Mouse (Mus musculus) megakaryocyte-erythroid progenitor cell, adult 5 weeks (primary cell): ENCODE data around the gene Hnf1a. TPM values are rescaled to one million over a fixed set of nuclear protein-coding genes. Genes with fewer than 3 reads are reported as not detected.

Experiments used
- polyA plus RNA-seq: library from polyadenylated mRNA; stranded (reverse); fragments of >175 nt; gene quantifications from 2 replicates; pipeline ENCODE4 v1.2.3, GENCODE M21; 2012

Gene Hnf1a
- 0.18 TPM in 1 of 2 replicates, not detected in the other for polyA plus RNA-seq

GRCm38 (mm10) chr5:114970824-114971227 lies at the start of gene Hnf1a:
Gene Hnf1a, minus strand, starts transcription at chr5:114971094.

GRCm38 (mm10) chr5:115010577-115011216 lies 39.8 kb upstream of the Hnf1a start, which contains the start of gene Sppl3:
Gene Sppl3, plus strand, starts transcription at chr5:115011137.

DNA sequence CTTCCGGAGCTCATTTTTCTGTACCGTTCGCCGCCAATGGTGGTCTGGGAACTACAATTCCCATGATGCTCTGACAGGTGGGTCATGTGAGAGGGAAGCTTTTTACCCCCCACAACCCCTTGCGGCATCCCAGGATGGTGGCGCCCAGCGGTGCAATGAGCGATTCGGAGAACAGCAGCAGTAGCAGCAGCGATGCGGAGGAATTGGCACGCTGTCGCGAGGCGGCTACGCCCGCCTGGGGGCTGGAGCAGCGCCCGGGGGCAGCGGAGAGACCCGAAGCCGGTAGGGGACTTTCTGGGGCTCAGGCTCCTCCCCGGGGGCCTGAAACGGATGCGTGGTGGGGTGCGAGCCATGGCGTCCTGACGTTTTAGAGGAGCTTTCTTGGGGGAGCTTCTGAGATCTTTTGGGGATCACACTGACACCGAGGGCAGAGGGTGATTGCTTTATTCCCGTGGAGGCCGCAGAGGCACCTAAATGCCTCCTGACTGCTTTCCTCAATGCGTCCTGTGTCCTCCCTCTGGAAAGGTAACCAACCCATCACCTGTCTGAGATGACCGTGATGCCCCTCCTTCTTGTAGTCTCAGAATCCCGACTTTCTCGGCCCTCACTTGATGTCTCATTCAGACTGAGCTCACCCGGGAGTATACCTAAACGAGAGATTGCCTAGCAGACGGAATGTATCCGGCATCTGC lies 28.7 kb downstream of the Hnf1a start, which contains the start of gene 2210016L21Rik:
Gene 2210016L21Rik (plus strand): TSS at position 85 of the 692 bp plus-strand sequence.

DNA sequence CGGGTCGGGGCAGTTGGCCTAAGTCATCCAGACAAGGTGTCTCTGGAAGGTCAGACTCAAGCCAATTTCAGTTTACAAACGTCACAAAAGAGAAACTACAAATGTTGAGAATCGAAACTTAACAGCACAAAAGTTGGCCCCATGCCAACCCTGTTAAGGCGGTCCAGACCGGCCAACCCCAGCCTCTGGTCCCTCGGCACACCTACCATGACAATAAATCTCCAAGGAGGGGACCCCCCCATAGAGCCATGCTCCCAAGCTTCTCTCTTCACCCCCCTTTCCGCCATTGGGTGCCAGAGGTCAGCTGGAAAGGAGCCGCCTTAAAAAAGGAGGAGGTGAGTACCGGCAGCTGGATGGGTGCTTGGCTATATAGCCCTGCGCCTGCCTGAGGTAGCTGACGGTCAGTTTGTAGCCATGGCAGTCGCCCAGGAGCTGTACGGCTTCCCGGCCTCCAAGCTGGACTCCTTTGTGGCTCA lies 47.9 kb downstream of the Hnf1a start, which contains the start of gene Oasl1:
Gene Oasl1 (plus strand): TSS at position 243 of the 476 bp plus-strand sequence.

Other genes with a start within 250 kb of the Hnf1a start
- 507 and 570 TPM in 2 replicates for gene Ankrd13a, start 196.4 kb downstream of the Hnf1a start, polyA plus RNA-seq
- gene Git2, start 195.6 kb downstream of the Hnf1a start, polyA plus RNA-seq: 231 and 237 TPM in 2 replicates
- 69.0 and 76.2 TPM in 2 replicates for gene 1500011B03Rik, start 147.6 kb downstream of the Hnf1a start, polyA plus RNA-seq
- gene 4930519G04Rik, start 117.4 kb downstream of the Hnf1a start, polyA plus RNA-seq: not detected in 2 replicates
- not detected in 2 replicates for gene Gm9936, start 112.4 kb downstream of the Hnf1a start, polyA plus RNA-seq
- 6.6 and 8.3 TPM in 2 replicates for gene Oasl2, start 74.2 kb downstream of the Hnf1a start, polyA plus RNA-seq
- gene Oasl1, start 47.9 kb downstream of the Hnf1a start, polyA plus RNA-seq: 18.2 and 23.9 TPM in 2 replicates
- 35.8 and 45.5 TPM in 2 replicates for gene 2210016L21Rik, start 28.9 kb downstream of the Hnf1a start, polyA plus RNA-seq
- 18.8 and 28.7 TPM in 2 replicates for gene Sppl3, start 40.0 kb upstream of the Hnf1a start, polyA plus RNA-seq
- gene Gm10401, start 127.2 kb upstream of the Hnf1a start, polyA plus RNA-seq: not detected in 2 replicates
- gene Acads, start 148.3 kb upstream of the Hnf1a start, polyA plus RNA-seq: 57.8 and 61.9 TPM in 2 replicates
- 40.0 and 46.4 TPM in 2 replicates for gene Unc119b, start 163.9 kb upstream of the Hnf1a start, polyA plus RNA-seq
- 66.7 and 90.8 TPM in 2 replicates for gene Mlec, start 187.1 kb upstream of the Hnf1a start, polyA plus RNA-seq
- gene Cabp1, start 223.3 kb upstream of the Hnf1a start, polyA plus RNA-seq: 0.37 and 0.73 TPM in 2 replicates